Mouse (Mus musculus) lung, adult 2 months (tissue): ENCODE results near the gene Corin.

Experiments used
- CTCF ChIP-seq: fragments of 200-500 bp; IDR thresholded peaks from 2 replicates; pipeline ENCODE4 v1.5.1; 2011; ENCODE audit warnings: mild to moderate bottlenecking, low read length, control low read depth; ENCODE audit not compliant: insufficient read depth
- POLR2A ChIP-seq: fragments of 200-500 bp; IDR thresholded peaks from 2 replicates; pipeline ENCODE4 v1.6.1; 2011; ENCODE audit warnings: low read depth, mild to moderate bottlenecking, control low read depth, low read length, borderline replicate concordance; ENCODE audit errors: extremely low read depth

- TF ChIP-seq CTCF: no peak
- no peak for TF ChIP-seq POLR2A
Observed at GRCm38 (mm10) chr5:72401778-72402177, 102.5 kb downstream of the Corin start.
